Mouse (Mus musculus) cerebellum, adult 2 months (tissue): Measurements from ENCODE around the gene Slc35g1.

Experiments
- CTCF ChIP-seq: fragments of 200-500 bp; IDR thresholded peaks from 2 replicates; pipeline ENCODE4 v1.5.1; 2011; ENCODE audit warnings: low read depth, mild to moderate bottlenecking, control low read depth, low read length, moderate library complexity, borderline replicate concordance; ENCODE audit not compliant: insufficient read depth
- POLR2A ChIP-seq: fragments of 200-500 bp; IDR thresholded peaks from 2 replicates; pipeline ENCODE4 v1.6.1; 2011; ENCODE audit warnings: low read length, control low read depth, borderline replicate concordance; ENCODE audit not compliant: insufficient read depth

GRCm38 (mm10) chr19:38400851-38401250 lies 5.1 kb downstream of the Slc35g1 start:
- no peak for TF ChIP-seq CTCF
- no peak for TF ChIP-seq POLR2A
